Mouse (Mus musculus) heart, adult 2 months (tissue): ENCODE results near the gene Dad1.

Source experiments
- CTCF ChIP-seq: fragments of 200-600 bp; IDR thresholded peaks from 2 replicates; pipeline ENCODE4 v1.8.1; 2022; ENCODE audit warnings: antibody characterized with exemption, mild to moderate bottlenecking, moderate library complexity
- EP300 ChIP-seq: fragments of 200-500 bp; IDR thresholded peaks from 2 replicates; pipeline ENCODE4 v1.6.1; 2011; ENCODE audit warnings: low read depth, low read length, control low read depth; ENCODE audit not compliant: insufficient read depth
- POLR2A ChIP-seq: fragments of 200-500 bp; IDR thresholded peaks from 2 replicates; pipeline ENCODE4 v1.6.1; 2011; ENCODE audit warnings: mild to moderate bottlenecking, low read depth, low read length, control low read depth; ENCODE audit not compliant: insufficient read depth

- no peak for TF ChIP-seq CTCF
- no peak for TF ChIP-seq POLR2A
- no peak for TF ChIP-seq EP300
These were observed 29.1 kb downstream of the Dad1 start for GRCm38 (mm10) chr14:54224484-54225467.
